Mouse (Mus musculus) ES-E14 (cell line): ENCODE data around the gene Cenps.

Experiments
- CHD2 ChIP-seq: IDR thresholded peaks from 2 replicates; pipeline ENCODE4 v1.6.1; 2014; ENCODE audit warnings: mild to moderate bottlenecking, low read depth, low read length, inconsistent platforms
- HCFC1 ChIP-seq: IDR thresholded peaks from 2 replicates; pipeline ENCODE4 v1.6.1; 2012; ENCODE audit warnings: low read length, inconsistent platforms, borderline replicate concordance; ENCODE audit not compliant: insufficient read depth
- ZC3H11A ChIP-seq: IDR thresholded peaks from 2 replicates; pipeline ENCODE4 v1.6.1; 2012; ENCODE audit warnings: low read depth, mild to moderate bottlenecking, inconsistent platforms, low read length, borderline replicate concordance
- ZNF384 ChIP-seq: IDR thresholded peaks from 2 replicates; pipeline ENCODE4 v1.6.1; 2012; ENCODE audit warnings: low read depth, low read length, inconsistent platforms

GRCm38 (mm10) chr4:149103875-149104561 is 33.4 kb downstream of the Cenps start, which contains the start of gene Dffa:
- TF ChIP-seq HCFC1 (peak; percentile 100), CHD2 (peak; percentile 99), ZNF384 (0 out of 2 replicates have a peak, but pooled peaks have one; percentile 4), ZC3H11A (no peak)
